Mouse (Mus musculus) heart, embryonic 14.5 days (tissue): ENCODE measurements around the gene Zdhhc14. TPM values are rescaled to one million over a fixed set of nuclear protein-coding genes. Genes with fewer than 3 reads are reported as not detected.

ENCODE experiments used
- ATAC-seq: fragments of 200-750 bp; cut with Nextera tagmentation; 2 replicates; pipeline ENCODE4 v1.8.0; 2017; ENCODE audit warnings: low read depth, moderate TSS enrichment; ENCODE audit not compliant: insufficient number of reproducible peaks, insufficient read depth, low FRiP score
- H3K27ac ChIP-seq, 2 experiments: fragments of 200-500 bp in 1 of 2; fragments of 300-500 bp in 1 of 2; sonication (generic) in 1 of 2; replicated peaks in 1 of 2; 2 replicates each; pipeline ENCODE4 v1.5.1; 2012 to 2014; ENCODE audit warnings: low read depth in 2 of 2, low read length in 2 of 2, control low read depth in 1 of 2, mild to moderate bottlenecking in 1 of 2, mixed read lengths in 1 of 2; ENCODE audit not compliant: control insufficient read depth in 1 of 2, insufficient read depth in 1 of 2
- H3K27me3 ChIP-seq: fragments of 300-500 bp; sonication (generic); 2 replicates; pipeline ENCODE4 v1.6.1; 2014; ENCODE audit warnings: mild to moderate bottlenecking, low read length, control low read depth; ENCODE audit not compliant: control insufficient read depth, insufficient read depth
- H3K36me3 ChIP-seq: fragments of 300-500 bp; sonication (generic); 2 replicates; pipeline ENCODE4 v1.6.1; 2014; ENCODE audit warnings: mild to moderate bottlenecking, control low read depth, low read length, mixed read lengths; ENCODE audit not compliant: control insufficient read depth, insufficient read depth
- H3K4me1 ChIP-seq, 2 experiments: fragments of 200-500 bp in 1 of 2; fragments of 300-500 bp in 1 of 2; sonication (generic) in 1 of 2; 2 replicates each; pipeline ENCODE4 v1.6.1; 2012 to 2014; ENCODE audit warnings: low read length in 2 of 2, control low read depth in 1 of 2, mixed read lengths in 1 of 2; ENCODE audit not compliant: control insufficient read depth in 2 of 2, insufficient read depth in 2 of 2
- H3K4me2 ChIP-seq: fragments of 300-500 bp; sonication (generic); 2 replicates; pipeline ENCODE4 v1.6.1; 2014; ENCODE audit warnings: mild to moderate bottlenecking, low read length
- H3K4me3 ChIP-seq, 2 experiments: fragments of 200-500 bp in 1 of 2; fragments of 300-500 bp in 1 of 2; sonication (generic) in 1 of 2; 2 replicates each; pipeline ENCODE4 v1.5.1; 2012 to 2014; ENCODE audit warnings: low read length in 2 of 2, mild to moderate bottlenecking in 2 of 2, control low read depth in 1 of 2, low read depth in 1 of 2, moderate library complexity in 1 of 2; ENCODE audit not compliant: control insufficient read depth in 1 of 2, insufficient read depth in 1 of 2
- H3K9ac ChIP-seq: fragments of 300-500 bp; sonication (generic); 2 replicates; pipeline ENCODE4 v1.6.1; 2014; ENCODE audit warnings: mild to moderate bottlenecking, low read length
- H3K9me3 ChIP-seq: fragments of 300-500 bp; sonication (generic); 2 replicates; pipeline ENCODE4 v1.6.1; 2016; ENCODE audit warnings: low read length, control low read depth; ENCODE audit not compliant: control insufficient read depth
- WGBS: fragments of 180-500 bp; shearing (Covaris S2); extraction: QIAGEN DNeasy Blood & Tissue Kit; methylation state at CpG from one replicate; pipeline ENCODE4 v1.1.7; 2014; 5-methylcytosine and 5-hydroxymethylcytosine counted together
- polyA plus RNA-seq: library from polyadenylated mRNA; unstranded; fragments of >200 nt; fragmentation: Nextera tagmentation; extraction: Ambion mirVana; gene quantifications from 2 replicates; pipeline ENCODE4 v1.2.1, GENCODE M21; 2014

Gene Zdhhc14
- polyA plus RNA-seq, 1 experiment from 2014 or later, result 1.5 TPM

DNA sequence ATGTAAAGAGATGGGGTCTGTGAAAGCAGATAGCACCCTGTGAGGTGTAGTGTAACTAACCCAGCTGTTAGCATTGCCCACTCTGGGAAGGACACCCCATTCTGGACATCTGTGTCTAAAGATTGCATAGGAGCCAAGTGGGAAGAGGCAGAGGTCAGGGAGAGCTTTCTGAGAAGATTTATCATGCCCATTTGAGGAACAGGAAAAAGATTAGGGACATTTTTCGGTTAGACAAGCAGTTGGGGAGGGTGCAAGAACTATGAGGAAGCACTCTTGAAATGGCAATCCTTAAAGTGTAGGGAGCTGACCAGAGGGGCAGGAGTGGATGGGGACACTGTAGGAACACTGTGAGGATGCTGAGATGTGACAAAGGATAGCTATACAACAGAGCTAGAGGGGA is 29.2 kb downstream of the Zdhhc14 start:
- no peaks in the 10 kb centered on the region for H3K9me3 ChIP-seq
- no peaks in the 10 kb centered on the region for H3K27me3 ChIP-seq
- H3K4me1 ChIP-seq, result no peaks in the 10 kb centered on the region
- ATAC-seq, result no peak
- no peak overlapping the region for H3K4me3 ChIP-seq
- H3K27ac ChIP-seq, result no peak overlapping the region
- 61% methylated on average over 1 of the region's 1 CpGs for WGBS
- no peak overlapping the region for H3K9ac ChIP-seq
- H3K4me2 ChIP-seq, result no peak overlapping the region
- H3K36me3 ChIP-seq, result no peaks in the 10 kb centered on the region

DNA sequence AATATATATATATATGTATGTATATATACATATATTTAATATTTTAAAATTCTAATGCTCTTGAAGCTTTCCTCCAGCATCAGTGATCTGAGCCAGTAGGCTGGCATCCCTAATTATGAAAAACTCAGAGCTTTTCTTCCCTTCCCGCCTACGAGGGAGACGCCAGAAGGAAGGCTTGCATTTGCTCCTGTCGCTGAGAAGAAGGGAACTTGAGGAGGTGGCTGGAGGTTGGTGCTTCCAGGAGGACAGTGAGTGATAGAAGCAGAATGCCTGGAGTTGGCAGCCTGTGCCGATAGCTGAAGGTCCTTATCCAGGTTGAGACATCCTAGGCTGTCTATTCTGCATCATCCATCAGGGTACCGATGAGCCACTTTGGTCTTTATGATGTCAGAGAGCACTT is 37.2 kb downstream of the Zdhhc14 start:
- Histone ChIP-seq H3K4me2 (no peak overlapping the region), H3K9ac (no peak overlapping the region), H3K27ac (no peak overlapping the region), H3K36me3 (no peaks in the 10 kb centered on the region), H3K4me1 (no peaks in the 10 kb centered on the region), H3K27me3 (no peaks in the 10 kb centered on the region), H3K4me3 (no peak overlapping the region), H3K9me3 (no peaks in the 10 kb centered on the region)
- WGBS, result 82% methylated on average over 6 of the region's 6 CpGs
- ATAC-seq, result no peak

DNA sequence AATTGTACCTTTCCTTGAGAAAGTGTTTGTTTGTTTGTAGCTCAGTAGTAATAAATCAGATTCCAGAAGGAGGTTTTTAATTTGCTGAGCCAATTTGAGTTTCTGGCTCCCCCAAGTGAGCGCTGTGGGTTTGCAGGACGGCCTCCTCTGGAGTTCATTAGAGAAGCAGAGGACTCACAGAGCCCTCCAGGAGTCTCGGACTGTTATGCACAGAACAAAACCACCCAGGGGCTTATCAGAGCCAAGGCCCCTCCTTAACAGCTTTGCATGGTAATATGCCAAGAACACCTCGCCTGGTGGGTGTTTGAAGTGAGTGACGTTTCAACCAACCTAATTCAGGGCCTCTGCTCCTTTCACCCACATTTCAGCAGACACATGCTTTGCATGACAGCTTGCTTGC is 40.5 kb downstream of the Zdhhc14 start:
- 0 out of 2 replicates have a peak, but pooled peaks cover 3% of the 10 kb centered on the region for H3K27me3 ChIP-seq
- H3K4me1 ChIP-seq, result no peaks in the 10 kb centered on the region
- H3K4me3 ChIP-seq, result no peak overlapping the region
- no peaks in the 10 kb centered on the region for H3K9me3 ChIP-seq
- 33% methylated on average over 5 of the region's 5 CpGs for WGBS
- H3K4me2 ChIP-seq, result no peak overlapping the region
- H3K36me3 ChIP-seq, result no peaks in the 10 kb centered on the region
- H3K9ac ChIP-seq, result no peak overlapping the region
- H3K27ac ChIP-seq, result no peak overlapping the region
- no peak for ATAC-seq

DNA sequence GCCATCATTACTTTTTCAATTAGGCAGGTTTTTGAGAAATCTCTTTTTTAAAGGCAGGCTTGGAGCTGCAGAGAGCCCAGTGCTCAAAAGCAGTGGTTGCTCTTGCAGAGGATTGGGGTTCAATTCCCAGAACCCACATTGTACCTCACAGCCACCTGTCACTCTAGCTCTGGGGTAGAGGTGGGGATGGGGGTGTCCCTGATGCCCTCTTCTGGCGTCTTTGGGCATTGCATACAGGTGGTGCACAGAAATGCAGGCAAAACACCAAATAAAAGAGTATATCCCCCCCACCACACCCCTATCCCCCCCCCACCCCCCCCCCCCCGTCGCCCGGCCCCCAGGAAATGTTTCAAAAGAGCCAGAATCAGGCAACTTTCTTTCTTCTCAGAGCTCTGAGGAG is 43.0 kb downstream of the Zdhhc14 start:
- Histone ChIP-seq H3K4me1 (no peaks in the 10 kb centered on the region), H3K4me2 (no peak overlapping the region), H3K9me3 (no peaks in the 10 kb centered on the region), H3K27me3 (0 out of 2 replicates have a peak, but pooled peaks cover 4% of the 10 kb centered on the region), H3K36me3 (no peaks in the 10 kb centered on the region), H3K27ac (no peak overlapping the region), H3K9ac (no peak overlapping the region), H3K4me3 (no peak overlapping the region)
- 8% methylated on average over 1 of the region's 4 CpGs for WGBS
- ATAC-seq, result no peak

DNA sequence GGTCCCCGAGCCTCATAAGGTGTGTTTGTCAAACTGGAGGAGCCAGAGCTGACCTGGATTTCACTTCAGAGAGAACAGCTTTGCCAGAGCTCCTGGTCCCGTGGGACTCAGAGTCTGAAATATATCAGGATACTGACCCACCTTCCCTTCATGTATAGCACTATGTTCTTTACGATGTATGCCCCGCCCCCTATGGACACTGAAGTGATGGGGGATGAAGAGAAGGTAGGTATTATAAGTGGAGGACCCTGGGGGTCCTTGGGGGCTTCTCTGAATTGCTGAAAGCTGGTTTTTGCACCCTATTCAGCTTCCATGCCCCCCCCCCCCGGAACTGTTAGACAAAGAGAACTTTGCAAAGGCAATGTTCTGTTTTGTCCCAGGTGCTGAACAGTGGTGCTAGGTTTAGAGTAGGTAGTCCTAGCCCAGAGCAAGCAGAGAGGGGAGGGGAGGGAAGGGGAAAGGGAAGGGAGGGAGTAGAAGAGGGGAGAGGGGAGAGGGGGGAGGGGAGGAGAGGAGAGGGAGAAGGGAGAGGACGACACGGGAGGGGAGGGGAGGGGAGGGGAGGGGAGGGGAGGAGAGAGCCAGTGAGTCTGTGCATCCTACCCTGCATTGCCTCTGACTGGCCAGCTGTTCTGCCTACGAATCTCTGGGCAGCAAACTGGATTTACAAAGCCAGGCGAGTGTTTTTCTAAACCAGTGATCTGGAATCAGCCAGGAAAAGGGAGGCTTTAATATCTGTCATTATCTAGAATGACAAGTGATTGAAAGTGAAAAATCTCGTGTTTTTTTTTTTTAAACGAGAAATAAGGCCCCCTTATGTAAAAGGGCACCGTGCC is 44.1 kb downstream of the Zdhhc14 start:
- H3K4me1 ChIP-seq, result no peaks in the 10 kb centered on the region
- H3K9ac ChIP-seq, result no peak overlapping the region
- ATAC-seq, result no peak
- no peak overlapping the region for H3K4me2 ChIP-seq
- 0 out of 2 replicates have a peak, but pooled peaks cover 4% of the 10 kb centered on the region for H3K27me3 ChIP-seq
- H3K4me3 ChIP-seq, result no peak overlapping the region
- H3K27ac ChIP-seq, result no peak overlapping the region
- H3K9me3 ChIP-seq, result no peaks in the 10 kb centered on the region
- H3K36me3 ChIP-seq, result no peaks in the 10 kb centered on the region
- WGBS, result 68% methylated on average over 10 of the region's 12 CpGs

DNA sequence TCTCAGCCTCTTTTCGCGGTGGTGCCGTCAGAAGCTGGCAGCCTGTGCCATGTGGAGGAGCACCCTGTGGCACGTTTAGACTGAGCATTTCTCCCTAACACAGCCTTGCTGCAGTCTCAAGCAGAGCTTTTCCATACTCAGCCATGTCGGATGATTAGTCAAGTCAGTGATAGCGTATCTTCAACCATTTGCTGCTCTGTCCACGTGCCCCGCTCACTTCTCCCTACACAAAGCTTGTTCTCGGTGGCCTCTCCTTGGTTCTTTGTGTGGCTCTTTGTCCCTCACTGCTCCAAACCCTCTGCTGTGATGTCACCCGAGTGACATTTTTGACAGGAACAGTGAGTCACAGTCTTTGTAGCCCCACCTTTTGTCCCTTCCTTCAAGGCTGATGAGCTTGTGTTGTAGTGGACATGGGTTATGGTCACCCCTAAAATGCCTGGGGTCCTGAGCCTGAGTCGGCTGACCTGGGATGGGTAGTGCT is 44.8 kb downstream of the Zdhhc14 start:
- Histone ChIP-seq H3K4me1 (no peaks in the 10 kb centered on the region), H3K9ac (no peak overlapping the region), H3K36me3 (no peaks in the 10 kb centered on the region), H3K27me3 (0 out of 2 replicates have a peak, but pooled peaks cover 4% of the 10 kb centered on the region), H3K4me2 (no peak overlapping the region), H3K4me3 (no peak overlapping the region), H3K9me3 (no peaks in the 10 kb centered on the region), H3K27ac (no peak overlapping the region)
- 61% methylated on average over 11 of the region's 11 CpGs for WGBS
- no peak for ATAC-seq

DNA sequence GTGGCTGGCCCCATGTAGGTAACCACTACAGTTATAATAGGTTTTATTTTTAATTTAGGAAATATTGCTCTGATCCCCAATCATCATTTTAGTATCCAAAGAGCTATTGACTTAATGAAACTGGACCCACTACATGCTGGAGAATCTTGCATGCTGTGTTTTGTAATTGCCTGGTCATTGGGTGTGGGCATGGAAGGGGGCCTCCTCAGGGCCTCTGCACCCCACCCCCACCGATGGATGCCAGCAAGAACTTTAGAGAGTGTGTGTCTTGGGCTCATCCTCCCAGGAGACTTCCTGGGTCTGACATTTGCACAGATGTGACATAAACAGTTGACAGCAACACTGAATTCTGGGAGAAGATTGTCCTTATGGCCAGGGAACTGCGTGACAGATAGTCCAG is 49.8 kb downstream of the Zdhhc14 start:
- Histone ChIP-seq H3K9me3 (no peaks in the 10 kb centered on the region), H3K4me3 (no peak overlapping the region), H3K4me2 (no peak overlapping the region), H3K36me3 (no peaks in the 10 kb centered on the region), H3K4me1 (no peaks in the 10 kb centered on the region), H3K9ac (no peak overlapping the region), H3K27me3 (0 out of 2 replicates have a peak, but pooled peaks cover 4% of the 10 kb centered on the region), H3K27ac (no peak overlapping the region)
- 76% methylated on average over 2 of the region's 2 CpGs for WGBS
- ATAC-seq, result no peak
